Mouse (Mus musculus): ENCODE measurements around the gene Tpbgl. TPM values are rescaled to one million over a fixed set of nuclear protein-coding genes. Genes with fewer than 3 reads are reported as not detected.

Gene Tpbgl
- polyA plus RNA-seq (2012; rRNA removed), result 3.8 and 4.0 TPM in 2 replicates

DNA sequence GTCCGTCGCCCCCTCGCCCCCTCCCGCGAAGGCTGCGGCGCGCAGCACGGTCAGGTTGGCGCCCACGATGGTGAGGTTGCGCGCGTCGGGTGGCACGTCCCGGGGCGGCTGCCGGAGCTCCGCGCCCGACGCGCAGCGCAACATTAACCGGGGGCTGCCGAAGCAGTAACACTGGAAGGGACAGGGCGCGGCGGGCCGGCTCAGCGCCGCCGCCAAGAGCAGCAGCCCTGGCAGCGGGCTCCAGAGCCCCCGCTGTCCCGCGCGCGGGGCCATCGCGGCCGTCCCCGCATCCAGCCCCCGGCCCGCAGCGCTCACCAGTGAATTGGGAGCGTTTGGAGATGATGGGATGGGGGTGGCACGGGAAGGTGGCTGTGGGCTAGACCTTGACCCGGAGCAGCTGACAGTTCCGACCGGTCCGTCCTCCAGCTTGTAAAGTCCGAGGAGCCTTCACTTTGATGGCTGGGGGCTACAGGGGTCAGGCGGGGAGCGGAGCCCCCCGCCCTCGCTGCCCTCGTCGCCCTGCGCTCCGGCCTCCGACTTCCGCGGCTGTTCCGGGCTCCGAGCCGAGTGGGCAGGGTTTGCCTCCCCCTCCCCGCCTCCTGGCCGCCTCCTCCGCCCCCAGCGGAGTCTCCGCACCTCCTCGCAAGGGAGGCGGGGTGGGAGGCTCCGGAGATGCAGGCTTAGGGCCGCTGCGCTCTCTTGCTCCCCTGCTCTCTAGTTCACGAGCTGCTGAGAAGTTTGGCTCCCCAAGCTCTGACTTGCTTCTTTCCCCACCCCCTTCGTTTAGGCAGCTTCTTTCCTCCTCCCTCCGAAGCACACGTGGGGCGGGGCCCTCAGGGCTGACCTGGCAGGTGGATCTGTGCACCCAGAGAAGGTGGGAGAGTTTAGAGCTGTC is at the start of gene Tpbgl:
Tpbgl (minus strand) TSS at position 728 of the 895 bp plus-strand sequence.
- H3K27me3 ChIP-seq (replicated peaks; ENCODE audit: control insufficient read depth, insufficient read depth, low read length), result no peaks in the 10 kb centered on the region; the same call in 1 of the 2 replicates
- no peak for TF ChIP-seq POLR2A (IDR thresholded peaks at IDR 0.05; ENCODE audit: low read depth, low read length)
- no peak within 1 kb of the TSS for H3K27ac ChIP-seq (ENCODE audit: insufficient read depth, low read depth, low read length)
- peak; percentile 78 for DNase-seq
- H3K4me1 ChIP-seq (ENCODE audit: control insufficient read depth, insufficient read depth, low read length), result no peaks in the 10 kb centered on the region
- H3K36me3 ChIP-seq (ENCODE audit: control insufficient read depth, insufficient read depth, low read length), result no peaks in the 10 kb centered on the region
- 1% methylated on average over 83 of the region's 83 CpGs for WGBS
- peak within 1 kb of the TSS; percentile 49 for H3K4me3 ChIP-seq (ENCODE audit: insufficient read depth, low read depth, low read length)

DNA sequence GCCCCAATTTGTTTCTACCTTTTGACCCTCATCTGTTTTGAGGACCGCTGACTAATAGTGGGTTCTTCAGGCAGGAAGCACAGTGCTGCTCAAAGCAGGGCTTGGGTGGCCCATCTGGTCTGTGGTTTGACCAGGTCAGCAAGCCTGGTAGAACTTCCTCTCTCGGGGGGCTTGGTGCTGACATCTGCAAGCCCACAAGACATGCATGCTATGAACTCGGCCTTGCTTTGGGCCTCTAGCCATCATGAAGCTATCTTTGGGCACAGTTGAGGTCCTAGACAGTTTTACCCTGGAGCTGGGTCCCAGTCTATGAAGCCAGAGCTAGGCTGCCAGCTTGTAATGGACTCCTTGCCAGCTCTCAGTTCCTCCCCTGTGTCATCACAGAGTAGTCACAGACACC is 48.0 kb upstream of the Tpbgl start:
- Histone ChIP-seq H3K27me3 (replicated peaks; ENCODE audit: control insufficient read depth, insufficient read depth, low read length) (no peaks in the 10 kb centered on the region), H3K4me1 (ENCODE audit: control insufficient read depth, insufficient read depth, low read length) (no peaks in the 10 kb centered on the region), H3K36me3 (ENCODE audit: control insufficient read depth, insufficient read depth, low read length) (no peaks in the 10 kb centered on the region), H3K4me3 (ENCODE audit: insufficient read depth, low read depth, low read length) (no peak overlapping the region), H3K27ac (ENCODE audit: insufficient read depth, low read depth, low read length) (no peak overlapping the region)
- 78% methylated on average over 3 of the region's 3 CpGs for WGBS
- no peak for TF ChIP-seq CTCF (conservative IDR thresholded peaks at IDR 0.05; ENCODE audit: insufficient read depth, insufficient read length, low read depth, low read length)
- no peak for TF ChIP-seq POLR2A (IDR thresholded peaks at IDR 0.05; ENCODE audit: low read depth, low read length)
- peak; percentile 40 for DNase-seq

DNA sequence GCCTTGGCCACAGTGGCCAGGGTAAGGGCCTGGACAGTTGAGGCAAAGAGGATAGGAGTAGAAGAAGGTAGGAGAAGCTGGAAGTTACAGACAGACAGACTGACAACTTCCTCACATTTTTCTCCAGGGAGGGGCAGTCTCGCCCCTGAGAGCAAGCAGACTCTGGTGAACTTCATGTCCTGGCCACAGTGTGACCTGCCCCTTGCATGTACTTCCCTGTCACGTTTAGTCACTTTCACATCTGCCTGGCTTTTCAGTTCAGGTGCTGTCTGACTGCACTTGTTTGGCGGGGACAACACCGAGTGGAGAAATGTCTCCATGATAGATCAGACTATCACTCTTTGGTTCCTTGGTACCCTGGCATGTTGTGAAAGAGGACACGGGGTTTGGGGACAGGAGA is 47.3 kb upstream of the Tpbgl start:
- H3K4me1 ChIP-seq (ENCODE audit: control insufficient read depth, insufficient read depth, low read length), result no peaks in the 10 kb centered on the region
- H3K27ac ChIP-seq (ENCODE audit: insufficient read depth, low read depth, low read length), result no peak overlapping the region
- H3K4me3 ChIP-seq (ENCODE audit: insufficient read depth, low read depth, low read length), result no peak overlapping the region
- no peaks in the 10 kb centered on the region for H3K27me3 ChIP-seq (replicated peaks; ENCODE audit: control insufficient read depth, insufficient read depth, low read length)
- DNase-seq, result peak; percentile 20
- TF ChIP-seq CTCF (conservative IDR thresholded peaks at IDR 0.05; ENCODE audit: insufficient read depth, insufficient read length, low read depth, low read length), result no peak
- WGBS, result 77% methylated on average over 5 of the region's 5 CpGs
- no peaks in the 10 kb centered on the region for H3K36me3 ChIP-seq (ENCODE audit: control insufficient read depth, insufficient read depth, low read length)

DNA sequence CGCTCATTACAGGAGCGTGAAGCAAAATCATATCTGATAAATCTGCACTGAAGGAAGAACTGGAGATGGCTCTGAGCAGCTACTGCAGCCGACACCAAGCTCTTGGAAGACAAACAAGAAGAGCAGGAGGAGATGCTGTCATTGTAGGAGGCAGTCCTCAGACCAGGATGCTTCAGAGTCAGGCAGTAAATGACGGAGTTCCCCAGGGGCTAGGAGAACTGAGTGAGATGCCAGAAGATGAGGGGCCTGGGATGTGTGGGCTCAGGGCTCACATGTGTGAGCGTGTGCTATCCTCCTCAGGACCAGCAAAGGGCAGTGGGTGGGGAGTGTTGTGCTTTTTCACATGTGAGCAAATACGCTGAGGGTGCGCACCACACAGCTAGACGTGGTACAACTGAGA is 46.3 kb upstream of the Tpbgl start:
- Histone ChIP-seq H3K36me3 (ENCODE audit: control insufficient read depth, insufficient read depth, low read length) (no peaks in the 10 kb centered on the region), H3K27ac (ENCODE audit: insufficient read depth, low read depth, low read length) (no peak overlapping the region), H3K4me3 (ENCODE audit: insufficient read depth, low read depth, low read length) (no peak overlapping the region), H3K27me3 (replicated peaks; ENCODE audit: control insufficient read depth, insufficient read depth, low read length) (no peaks in the 10 kb centered on the region), H3K4me1 (ENCODE audit: control insufficient read depth, insufficient read depth, low read length) (no peaks in the 10 kb centered on the region)
- no peak for DNase-seq
- TF ChIP-seq POLR2A (IDR thresholded peaks at IDR 0.05; ENCODE audit: low read depth, low read length) (no peak), CTCF (conservative IDR thresholded peaks at IDR 0.05; ENCODE audit: insufficient read depth, insufficient read length, low read depth, low read length) (no peak)
- 81% methylated on average over 8 of the region's 8 CpGs for WGBS

DNA sequence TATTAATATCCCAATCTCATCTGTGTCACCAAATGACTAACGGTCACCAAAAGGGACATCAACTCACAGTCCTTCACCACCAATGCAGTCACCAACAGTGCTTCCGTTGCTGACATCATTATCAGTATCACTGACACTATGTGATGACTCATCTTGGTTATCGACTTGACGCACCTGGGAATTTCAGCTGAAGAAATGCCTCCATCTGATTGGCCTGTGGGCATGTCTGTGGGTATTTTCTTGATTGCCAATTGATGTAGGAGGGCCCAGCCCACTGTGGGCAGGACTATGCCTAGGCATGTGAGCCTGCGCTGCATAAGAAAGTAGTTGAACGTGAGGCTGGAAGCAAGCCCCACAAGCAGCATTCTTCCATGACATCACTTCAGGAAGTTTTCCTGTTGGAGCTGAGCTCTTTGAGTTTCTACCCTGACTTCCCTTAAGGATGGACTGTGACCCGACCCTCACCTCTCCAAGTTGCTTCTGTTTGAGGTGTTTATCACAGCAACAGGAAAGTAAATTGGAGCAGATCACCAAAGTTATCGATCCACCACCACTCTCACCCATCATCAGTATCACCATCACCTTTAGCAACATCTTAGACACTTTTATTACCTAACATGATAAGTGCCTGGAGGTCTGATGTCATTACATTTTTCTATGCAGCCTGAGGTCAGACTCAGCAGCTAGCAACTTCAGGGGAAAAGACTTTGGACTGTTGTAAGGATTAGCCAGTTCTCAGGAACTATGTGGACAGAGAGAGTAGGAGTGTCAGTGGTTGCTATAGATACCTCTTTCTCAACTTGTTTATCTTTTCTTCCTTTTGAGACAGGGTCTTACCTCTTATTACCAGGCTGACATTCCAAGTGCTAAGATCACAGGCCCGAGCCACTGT is 44.9 kb upstream of the Tpbgl start:
- Histone ChIP-seq H3K27me3 (replicated peaks; ENCODE audit: control insufficient read depth, insufficient read depth, low read length) (no peaks in the 10 kb centered on the region), H3K4me3 (ENCODE audit: insufficient read depth, low read depth, low read length) (no peak overlapping the region), H3K4me1 (ENCODE audit: control insufficient read depth, insufficient read depth, low read length) (no peaks in the 10 kb centered on the region), H3K36me3 (ENCODE audit: control insufficient read depth, insufficient read depth, low read length) (no peaks in the 10 kb centered on the region), H3K27ac (ENCODE audit: insufficient read depth, low read depth, low read length) (no peak overlapping the region)
- TF ChIP-seq POLR2A (IDR thresholded peaks at IDR 0.05; ENCODE audit: low read depth, low read length) (no peak), CTCF (conservative IDR thresholded peaks at IDR 0.05; ENCODE audit: insufficient read depth, insufficient read length, low read depth, low read length) (no peak)
- WGBS, result 75% methylated on average over 9 of the region's 9 CpGs
- DNase-seq, result no peak

DNA sequence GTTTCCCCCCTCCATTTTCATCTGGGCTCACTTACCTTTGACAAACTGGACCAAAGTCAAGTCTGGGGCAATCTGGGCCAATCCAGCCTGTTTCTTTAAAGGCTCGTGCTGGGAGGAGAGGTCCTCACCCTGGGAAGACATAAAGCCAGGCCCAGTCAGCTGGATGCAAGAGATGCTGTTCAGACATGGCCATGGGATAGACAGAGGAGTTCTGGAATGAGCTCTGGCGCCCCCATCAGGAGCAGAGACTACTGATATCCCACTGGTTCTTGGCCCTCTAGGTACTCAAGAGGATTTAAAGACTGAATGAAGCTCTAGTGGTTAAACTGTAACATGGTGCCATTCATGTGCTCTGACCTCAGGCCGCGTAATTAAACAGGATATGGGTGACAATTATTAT is 44.0 kb upstream of the Tpbgl start:
- no peak overlapping the region for H3K4me3 ChIP-seq (ENCODE audit: insufficient read depth, low read depth, low read length)
- H3K27me3 ChIP-seq (replicated peaks; ENCODE audit: control insufficient read depth, insufficient read depth, low read length), result no peaks in the 10 kb centered on the region
- DNase-seq, result no peak
- H3K4me1 ChIP-seq (ENCODE audit: control insufficient read depth, insufficient read depth, low read length), result no peaks in the 10 kb centered on the region
- WGBS, result 69% methylated on average over 4 of the region's 4 CpGs
- no peak for TF ChIP-seq POLR2A (IDR thresholded peaks at IDR 0.05; ENCODE audit: low read depth, low read length)
- TF ChIP-seq CTCF (conservative IDR thresholded peaks at IDR 0.05; ENCODE audit: insufficient read depth, insufficient read length, low read depth, low read length), result no peak; the same call in 1 of the 2 replicates
- no peaks in the 10 kb centered on the region for H3K36me3 ChIP-seq (ENCODE audit: control insufficient read depth, insufficient read depth, low read length)
- no peak overlapping the region for H3K27ac ChIP-seq (ENCODE audit: insufficient read depth, low read depth, low read length)

DNA sequence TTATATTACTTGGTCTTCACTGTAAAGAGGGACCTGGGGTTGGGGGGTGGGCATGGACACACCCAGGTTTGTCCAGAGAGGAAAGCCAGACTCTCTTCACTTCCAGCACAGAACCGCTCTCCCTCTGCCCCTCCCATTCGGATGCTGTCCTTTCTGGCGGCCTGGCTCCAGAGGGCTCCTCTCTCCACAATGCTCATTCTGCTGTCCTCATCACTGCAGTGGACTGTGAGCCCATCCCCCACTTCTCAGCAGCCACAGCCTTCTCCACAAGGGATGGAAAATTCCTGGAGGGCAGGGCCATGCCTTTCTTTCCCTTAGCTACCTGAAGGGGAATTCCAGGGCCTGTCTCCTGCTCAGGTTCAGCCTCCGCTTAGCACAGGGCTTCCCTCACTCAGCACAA is 41.9 kb upstream of the Tpbgl start:
- Histone ChIP-seq H3K27me3 (replicated peaks; ENCODE audit: control insufficient read depth, insufficient read depth, low read length) (no peaks in the 10 kb centered on the region), H3K4me3 (ENCODE audit: insufficient read depth, low read depth, low read length) (no peak overlapping the region), H3K27ac (ENCODE audit: insufficient read depth, low read depth, low read length) (no peak overlapping the region), H3K4me1 (ENCODE audit: control insufficient read depth, insufficient read depth, low read length) (no peaks in the 10 kb centered on the region), H3K36me3 (ENCODE audit: control insufficient read depth, insufficient read depth, low read length) (no peaks in the 10 kb centered on the region)
- DNase-seq, result peak; percentile 53
- WGBS, result 46% methylated on average over 4 of the region's 4 CpGs
- TF ChIP-seq CTCF (conservative IDR thresholded peaks at IDR 0.05; ENCODE audit: insufficient read depth, insufficient read length, low read depth, low read length) (no peak), POLR2A (IDR thresholded peaks at IDR 0.05; ENCODE audit: low read depth, low read length) (no peak)

All from kidney, adult 2 months (tissue).